Mouse (Mus musculus) left cerebral cortex, postnatal 4 days (tissue): ENCODE measurements around the gene Gcgr. TPM values are rescaled to one million over a fixed set of nuclear protein-coding genes. Genes with fewer than 3 reads are reported as not detected.

ENCODE experiments used
- DNase-seq: peaks from one replicate; pipeline ENCODE4 v3.0.0-alpha.2; 2022
- intact Hi-C: fragments of 180-260 bp; cut with DNase I; formaldehyde crosslinking; loops from one replicate; pipeline ENCODE4 v1.15.1; 2025
- total RNA-seq, 2 experiments: library from RNA; stranded (reverse); gene quantifications; 2 replicates each; pipeline ENCODE4 v1.2.3; 2021

Gcgr gene
- under 1 TPM in 1 of 2 experiments, not detected in 1; 0.18 TPM for total RNA-seq

DNA sequence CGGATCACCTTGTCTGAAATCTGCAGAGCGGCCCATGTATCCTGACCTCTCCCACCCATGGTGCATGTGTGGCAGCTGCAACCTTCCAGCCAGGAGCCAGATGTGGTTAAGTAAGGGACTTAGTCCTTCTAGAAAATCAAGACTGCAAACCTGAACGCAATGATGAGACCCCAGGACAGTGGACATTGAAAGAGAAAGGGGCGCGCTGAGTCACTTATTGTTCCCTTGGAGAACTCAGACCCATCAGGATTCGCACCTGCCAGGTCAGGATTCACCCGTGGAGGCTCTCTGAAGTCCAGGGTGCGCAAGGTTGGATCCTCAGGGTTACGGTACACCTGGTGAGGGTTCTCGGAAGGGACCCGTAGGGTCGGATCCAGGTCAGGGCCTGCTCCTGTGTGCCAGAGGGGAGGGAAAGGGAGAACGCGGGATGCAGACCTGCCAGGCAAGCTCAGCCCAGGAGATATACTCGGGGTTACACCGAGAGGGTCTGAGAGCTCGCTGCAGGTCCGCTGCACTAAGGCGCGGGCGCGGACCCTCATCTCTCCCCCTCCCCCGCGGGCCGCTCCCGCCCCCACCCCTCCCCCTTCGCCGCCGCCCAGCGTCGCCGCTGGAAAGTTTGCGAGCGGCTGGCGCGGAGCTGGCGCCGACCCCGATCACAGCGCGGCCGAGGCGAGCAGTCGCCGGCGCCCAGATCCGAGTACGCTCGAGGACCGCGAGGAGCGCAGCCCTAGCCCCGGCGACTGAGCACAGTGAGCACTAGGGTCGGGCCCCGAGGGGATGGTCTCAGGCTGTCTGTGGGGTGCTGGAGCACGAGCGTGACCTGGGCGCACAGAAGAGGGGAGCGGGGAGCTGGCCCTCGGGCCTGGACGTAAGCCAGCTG is at the start of gene Gcgr:
Gene Gcgr (plus strand): TSS at position 615 of the 880 bp plus-strand sequence.
- intact Hi-C loops = no loop called here

GRCm38 (mm10) chr11:120483448-120483934 is 47.0 kb upstream of the Gcgr start:
- intact Hi-C loops = no loop called here

More for the DNA sequence above, at the start of gene Gcgr:
- no peak for DNase-seq

GRCm38 (mm10) chr11:120484265-120484981 is 46.1 kb upstream of the Gcgr start, which contains the start of gene Mrpl12:
Gene Mrpl12, plus strand, starts transcription at chr11:120484613.
- intact Hi-C loops = no loop called here
- peak; percentile 92 for DNase-seq

More at GRCm38 (mm10) chr11:120483448-120483934, 47.0 kb upstream of the Gcgr start:
- DNase-seq = no peak

- intact Hi-C loops = no loop called here
- no peak for DNase-seq
These were observed 45.2 kb upstream of the Gcgr start for GRCm38 (mm10) chr11:120485251-120485650.

DNA sequence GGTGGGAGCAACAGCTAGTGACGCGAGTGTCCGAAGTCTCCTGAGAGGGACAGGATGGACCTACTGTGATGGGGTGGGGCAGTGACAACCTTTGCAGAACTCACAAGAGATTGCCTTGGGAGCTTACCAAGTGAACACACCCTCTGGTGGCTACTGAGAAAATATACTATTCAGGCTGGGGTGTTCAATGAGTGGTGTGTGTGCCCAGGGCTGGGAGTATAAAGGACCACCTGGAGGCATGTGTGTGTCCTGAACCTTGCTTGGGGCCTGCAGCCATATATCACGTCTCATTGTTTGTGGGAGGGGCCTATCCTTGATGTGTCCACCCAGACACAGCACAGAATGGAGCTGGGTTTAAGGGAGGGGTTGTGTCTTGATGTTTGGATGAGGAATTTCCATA is 42.0 kb upstream of the Gcgr start:
- no peak for DNase-seq
- intact Hi-C loops = no loop called here

DNA sequence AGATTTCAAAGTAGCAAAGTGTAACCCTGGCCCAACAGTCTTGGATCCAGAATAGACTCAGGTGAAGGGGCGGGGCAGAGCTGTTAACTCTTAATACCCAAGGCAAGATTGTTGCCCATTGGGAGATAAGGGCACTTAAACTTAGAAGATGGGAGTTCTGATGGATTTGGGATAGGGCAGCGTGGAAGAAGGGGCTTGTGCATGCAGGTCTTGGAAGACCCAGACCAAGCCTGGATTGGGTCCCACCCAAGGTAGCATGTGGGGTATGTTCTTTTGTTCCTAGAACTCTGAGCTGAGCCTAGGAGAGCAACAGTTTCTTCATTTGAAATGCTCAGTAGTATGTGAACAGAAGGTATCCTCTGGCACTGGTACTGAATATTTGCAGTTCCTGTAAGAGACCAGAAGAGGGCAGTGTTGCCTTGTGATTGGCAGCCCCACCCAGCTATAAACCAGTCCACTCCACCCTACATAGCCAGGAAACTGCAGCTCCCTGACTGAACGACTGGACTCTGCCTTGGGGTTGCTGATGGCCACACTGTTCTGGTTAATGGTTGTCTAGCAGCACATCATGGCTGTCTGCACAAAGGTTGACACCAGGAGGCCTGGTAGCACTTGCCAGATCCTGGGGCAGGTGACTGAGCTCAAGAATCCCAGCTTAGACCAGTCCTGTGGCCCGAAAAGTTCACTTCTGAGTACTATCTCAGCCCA is 41.3 kb upstream of the Gcgr start:
- intact Hi-C loops = no loop called here
- DNase-seq = peak; percentile 51

- no peak for DNase-seq
- intact Hi-C loops = no loop called here
These were observed 40.0 kb upstream of the Gcgr start for GRCm38 (mm10) chr11:120490291-120491046.

- intact Hi-C loops = no loop called here
- DNase-seq = peak; percentile 87
These were observed 39.0 kb upstream of the Gcgr start, which contains the start of gene Slc25a10 for GRCm38 (mm10) chr11:120491317-120492023. Gene Slc25a10, plus strand, starts transcription at chr11:120491840.

GRCm38 (mm10) chr11:120492024-120492877 is 38.2 kb upstream of the Gcgr start:
- intact Hi-C loops = no loop called here
- no peak for DNase-seq

- DNase-seq = no peak
- intact Hi-C loops = no loop called here
These were observed 37.7 kb upstream of the Gcgr start for GRCm38 (mm10) chr11:120492878-120493203.

- DNase-seq = no peak
- intact Hi-C loops = no loop called here
These were observed 37.1 kb upstream of the Gcgr start for GRCm38 (mm10) chr11:120493351-120493750.

DNA sequence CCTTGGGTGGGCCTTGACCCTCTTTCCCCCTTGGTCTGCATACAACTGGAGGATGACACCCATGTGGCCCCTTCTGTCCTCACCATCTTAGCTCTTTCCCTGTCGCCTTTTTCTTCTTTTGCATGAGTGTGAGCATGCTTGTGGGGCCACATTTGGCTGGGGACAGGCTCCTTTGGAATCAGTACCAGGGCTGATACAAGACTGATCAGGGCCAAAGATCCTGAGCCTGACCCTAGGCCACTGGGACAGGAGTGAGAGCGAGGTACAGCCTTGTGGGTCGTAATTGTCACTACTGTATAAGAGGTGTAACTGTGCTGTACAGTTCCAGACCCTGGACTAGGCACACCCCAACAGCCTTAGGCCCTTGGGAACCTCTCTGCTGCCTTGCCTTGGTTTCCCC is 36.6 kb upstream of the Gcgr start:
- intact Hi-C loops = no loop called here
- no peak for DNase-seq

- intact Hi-C loops = no loop called here
- DNase-seq = no peak
These were observed 33.1 kb upstream of the Gcgr start for GRCm38 (mm10) chr11:120497436-120497835.

DNA sequence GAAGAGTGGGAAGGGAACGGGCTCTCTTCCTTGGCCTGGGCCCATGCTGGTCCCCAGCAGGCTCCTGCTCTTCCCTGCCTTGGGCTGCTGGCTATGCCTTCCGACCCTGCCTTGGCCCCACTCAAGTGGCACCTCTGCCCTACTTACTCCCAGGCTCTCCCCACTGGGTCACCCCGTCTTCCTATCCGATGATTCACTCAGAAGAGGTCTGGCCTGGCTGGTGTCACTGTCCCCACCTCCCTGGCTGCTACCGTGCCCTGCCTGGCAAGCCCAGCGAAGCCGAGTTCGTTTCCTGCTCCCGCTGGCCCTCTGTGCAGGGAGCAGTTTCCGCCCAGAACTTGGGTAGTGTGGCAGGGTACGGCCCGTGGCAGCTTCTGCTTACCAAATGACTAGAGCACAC is 32.3 kb upstream of the Gcgr start:
- intact Hi-C loops = no loop called here
- no peak for DNase-seq

DNA sequence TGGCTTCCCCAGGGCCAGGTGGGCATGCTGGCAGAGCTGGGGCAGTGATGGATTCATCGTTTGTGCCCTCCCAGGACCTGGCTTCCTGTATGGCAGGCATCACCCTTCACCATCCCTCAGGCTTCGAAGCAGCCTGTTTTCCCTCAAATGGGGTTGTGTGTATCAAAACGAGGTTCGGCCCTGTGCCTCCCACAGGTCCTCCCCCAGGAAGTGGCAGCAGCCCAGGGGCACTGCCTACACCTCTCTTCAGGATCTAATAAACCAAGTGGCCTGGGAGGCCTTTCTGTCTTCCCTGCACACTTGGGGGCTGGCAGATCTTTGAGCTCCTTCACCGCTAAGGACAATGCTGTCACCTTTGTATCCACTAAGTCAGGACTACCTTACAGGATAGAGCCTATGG is 31.6 kb upstream of the Gcgr start:
- no peak for DNase-seq
- intact Hi-C loops = no loop called here

- intact Hi-C loops = no loop called here
- no peak for DNase-seq
These were observed 30.6 kb upstream of the Gcgr start for GRCm38 (mm10) chr11:120499894-120500293.

DNA sequence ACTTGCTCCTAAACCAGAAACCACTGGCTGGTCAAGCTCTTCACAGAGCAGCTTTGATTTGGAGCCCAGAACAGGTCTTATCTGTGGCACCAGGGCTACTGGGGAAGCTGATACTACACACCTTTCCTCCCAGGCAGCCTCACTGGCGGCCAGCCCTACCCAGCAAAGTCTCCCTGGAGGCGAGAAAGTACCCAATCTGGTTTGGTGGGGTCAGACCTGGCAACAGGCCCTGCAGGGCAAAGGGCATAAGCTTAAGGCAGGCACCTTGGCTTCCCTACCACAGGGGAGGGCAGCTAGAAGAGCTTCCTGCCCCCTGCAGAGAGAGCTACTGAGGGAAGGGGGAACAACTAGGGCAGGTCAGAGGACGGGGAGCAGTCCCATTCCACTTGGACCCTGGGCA is 30.1 kb upstream of the Gcgr start:
- intact Hi-C loops = no loop called here
- DNase-seq = no peak

DNA sequence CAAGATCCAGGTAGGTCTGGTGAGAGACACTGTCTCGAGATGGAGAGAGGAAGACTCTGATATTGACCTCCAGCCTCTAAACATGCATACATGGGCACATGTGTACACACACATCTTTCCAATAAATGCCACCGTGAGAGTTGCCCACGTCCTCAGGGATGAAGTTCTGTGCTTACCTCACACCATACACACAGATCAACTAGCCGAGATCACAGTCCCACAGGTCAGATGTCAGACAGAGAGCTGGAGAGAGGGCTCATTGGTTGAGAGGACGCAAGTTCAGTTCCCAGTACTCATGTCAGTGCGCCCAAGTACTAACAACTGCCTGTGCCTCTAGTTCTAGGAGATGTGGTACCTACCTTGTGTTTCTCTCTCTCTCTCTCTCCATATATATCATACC is 29.5 kb upstream of the Gcgr start:
- intact Hi-C loops = no loop called here
- DNase-seq = no peak

DNA sequence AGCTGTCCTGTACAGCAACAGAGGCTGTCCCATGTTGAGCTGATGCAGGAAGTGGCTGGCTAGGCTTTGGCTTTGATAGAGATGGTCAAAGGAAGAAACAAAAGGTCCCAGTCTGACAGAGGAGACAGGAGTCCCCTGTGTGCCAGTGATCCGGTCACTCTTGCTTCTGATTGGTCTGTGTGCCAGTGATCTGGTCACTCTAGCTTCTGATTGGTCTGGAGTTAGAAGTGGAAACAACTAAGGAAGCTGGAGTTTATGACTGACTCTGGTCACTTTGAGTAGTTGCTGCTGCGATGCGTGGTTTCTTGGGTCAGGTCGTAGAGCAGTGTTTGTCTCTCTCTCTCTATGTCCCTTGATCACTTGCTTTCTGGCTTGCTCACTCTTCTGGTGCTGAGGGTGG is 28.8 kb upstream of the Gcgr start:
- DNase-seq = no peak

More for the DNA sequence above, 28.8 kb upstream of the Gcgr start:
- intact Hi-C loops = no loop called here
